In genomic region chr6:106458166-106458565, GRCm38 (mm10) we compare ENCODE assay signal across 28 mouse cellular contexts.
"Had no signal": no experiment of that assay in that cellular context is flagged by ENCODE, and none has a peak within 500 bp of the region (broad histone marks: within the 10 kb centered on the region; RNA-seq: fewer than 3 reads in every experiment).

No protein-coding gene starts in this region.

- H3K9me3 ChIP-seq: embryonic facial prominence, embryonic 10.5 days; embryonic facial prominence, embryonic 12.5 days; embryonic facial prominence, embryonic 13.5 days; embryonic facial prominence, embryonic 15.5 days; forebrain, embryonic 10.5 days; forebrain, embryonic 12.5 days; forebrain, embryonic 13.5 days; forebrain, embryonic 15.5 days had no signal

- H3K36me3 ChIP-seq: embryonic facial prominence, embryonic 10.5 days; embryonic facial prominence, embryonic 12.5 days; embryonic facial prominence, embryonic 13.5 days; embryonic facial prominence, embryonic 15.5 days; forebrain, embryonic 10.5 days; forebrain, embryonic 12.5 days; forebrain, embryonic 15.5 days had no signal

- H3K27ac ChIP-seq: embryonic facial prominence, embryonic 10.5 days; embryonic facial prominence, embryonic 12.5 days; embryonic facial prominence, embryonic 13.5 days; embryonic facial prominence, embryonic 15.5 days; forebrain, embryonic 10.5 days; forebrain, embryonic 12.5 days; forebrain, embryonic 13.5 days; forebrain, embryonic 15.5 days; gastrocnemius, adult 2 months; heart, adult 2 months had no signal

- H3K4me1 ChIP-seq: embryonic facial prominence, embryonic 10.5 days; embryonic facial prominence, embryonic 12.5 days; embryonic facial prominence, embryonic 13.5 days; embryonic facial prominence, embryonic 15.5 days; forebrain, embryonic 15.5 days had no signal

- H3K4me3 ChIP-seq: embryonic facial prominence, embryonic 10.5 days; embryonic facial prominence, embryonic 12.5 days; embryonic facial prominence, embryonic 13.5 days; embryonic facial prominence, embryonic 15.5 days; erythroblast, embryonic 14.5 days; forebrain, embryonic 10.5 days; forebrain, embryonic 12.5 days; forebrain, embryonic 13.5 days; forebrain, embryonic 15.5 days; gastrocnemius, adult 2 months; heart, adult 2 months had no signal

- ATAC-seq: forebrain, embryonic 13.5 days; forebrain, embryonic 15.5 days; forebrain, embryonic 16.5 days; forebrain, postnatal 0 days had no signal

- H3K9ac ChIP-seq: embryonic facial prominence, embryonic 12.5 days; embryonic facial prominence, embryonic 13.5 days; embryonic facial prominence, embryonic 15.5 days; forebrain, embryonic 12.5 days; forebrain, embryonic 13.5 days; forebrain, embryonic 15.5 days; forebrain, postnatal 0 days had no signal

- H3K4me2 ChIP-seq: embryonic facial prominence, embryonic 12.5 days; embryonic facial prominence, embryonic 13.5 days; embryonic facial prominence, embryonic 15.5 days; forebrain, embryonic 12.5 days; forebrain, embryonic 13.5 days; forebrain, embryonic 15.5 days had no signal

- DNase-seq: cerebellum, adult 2 months; cerebellum, adult 8-10 months; cerebellum, adult 9-10 months; cerebellum, adult 9-11 months; cerebellum, postnatal 10 days; cerebellum, postnatal 14 days; cerebellum, postnatal 25 days; cerebellum, postnatal 36 days; embryo, embryonic 11 days; forebrain, postnatal 0 days; gastrocnemius, adult 2 months; gastrocnemius, postnatal 10 days; gastrocnemius, postnatal 14 days; gastrocnemius, postnatal 25 days; gastrocnemius, postnatal 36 days; heart, adult 11 months; heart, adult 18-20 months; heart, adult 2 months had no signal

- H3K27me3 ChIP-seq: embryonic facial prominence, embryonic 12.5 days; embryonic facial prominence, embryonic 13.5 days; embryonic facial prominence, embryonic 15.5 days; forebrain, embryonic 12.5 days; forebrain, embryonic 13.5 days; forebrain, embryonic 15.5 days had no signal
